Mouse (Mus musculus) CH12.LX (cell line): ENCODE data around the gene Prrc2b.

Experiments
- CTCF ChIP-seq, 2 experiments: IDR thresholded peaks in 1 of 2; conservative IDR thresholded peaks in 1 of 2; 2 replicates each; pipeline ENCODE4 v1.5.1; 2011 to 2012; ENCODE audit warnings: low read depth in 2 of 2, low read length in 2 of 2, improper control_type of control experiment in 1 of 2, inconsistent platforms in 1 of 2, mild to moderate bottlenecking in 1 of 2, moderate library complexity in 1 of 2
- ELF1 ChIP-seq: IDR thresholded peaks from 2 replicates; pipeline ENCODE4 v1.6.1; 2014; ENCODE audit warnings: low read depth, mild to moderate bottlenecking, inconsistent platforms, low read length, improper control_type of control experiment
- EP300 ChIP-seq: IDR thresholded peaks from 2 replicates; pipeline ENCODE4 v1.6.1; 2011; ENCODE audit warnings: low read length, improper control_type of control experiment
- JUN ChIP-seq: IDR thresholded peaks from 2 replicates; pipeline ENCODE4 v1.6.1; 2011; ENCODE audit warnings: low read depth, mild to moderate bottlenecking, low read length, improper control_type of control experiment, moderate library complexity; ENCODE audit not compliant: insufficient read depth
- KAT2A ChIP-seq: IDR thresholded peaks from 2 replicates; pipeline ENCODE4 v1.6.1; 2012; ENCODE audit warnings: low read length, improper control_type of control experiment, inconsistent platforms; ENCODE audit not compliant: insufficient replicate concordance
- POLR2A ChIP-seq: IDR thresholded peaks from 2 replicates; pipeline ENCODE4 v1.6.1; 2011; ENCODE audit warnings: low read depth, mild to moderate bottlenecking, improper control_type of control experiment, low read length

DNA sequence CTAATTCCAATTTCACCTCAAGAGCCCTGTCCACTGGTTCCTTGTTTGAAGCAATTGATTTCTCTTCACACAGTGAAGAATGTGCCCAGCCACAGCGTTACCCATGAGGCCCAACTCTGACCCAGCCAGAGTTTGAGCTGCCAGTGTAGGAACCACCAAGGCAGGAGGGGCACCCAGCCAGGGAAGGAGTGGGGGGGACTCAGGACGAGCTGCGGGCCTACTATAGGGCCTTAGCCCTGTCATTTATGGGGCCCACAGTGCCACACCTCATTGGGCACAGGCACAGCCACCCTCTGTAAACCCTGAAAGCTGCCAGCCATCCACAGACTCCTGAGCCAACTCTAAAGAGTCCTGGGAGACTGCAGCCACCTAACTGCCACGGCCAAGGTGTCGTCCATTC lies 103.7 kb downstream of the Prrc2b start:
- TF ChIP-seq EP300 (no peak), CTCF (conservative IDR thresholded peaks at IDR 0.05 in 1 of 2, IDR thresholded peaks at IDR 0.05 in 1 of 2; ENCODE audit: low read depth in 2 of 2, low read length in 2 of 2) (no peak), ELF1 (no peak), KAT2A (no peak), POLR2A (no peak), JUN (no peak)
